Mouse (Mus musculus): ENCODE measurements around the gene Srsf6. TPM values are rescaled to one million over a fixed set of nuclear protein-coding genes. Genes with fewer than 3 reads are reported as not detected.

The Srsf6 gene
- polyA plus RNA-seq, 1 experiment from 2014 or later: 305 TPM

- Histone ChIP-seq H3K4me1 (replicated peaks) (peaks cover 9% of the 10 kb centered on the region), H3K4me3 (replicated peaks) (peak overlapping the region; percentile 99), H3K9me3 (no peaks in the 10 kb centered on the region), H3K27ac (no peak overlapping the region), H3K27me3 (peaks cover 9% of the 10 kb centered on the region; the same call in 1 of the 2 replicates), H3K36me3 (peaks cover 50% of the 10 kb centered on the region), H3K4me2 (peak overlapping the region; percentile 79), H3K9ac (replicated peaks) (no peak overlapping the region; the same call in 1 of the 2 replicates)
- 50% methylated on average over 4 of the region's 4 CpGs for WGBS
- no peak for ATAC-seq (ENCODE audit: insufficient number of reproducible peaks, insufficient read depth, low FRiP score, low TSS enrichment, low read depth)
Measured at GRCm38 (mm10) chr2:162932706-162933105, 1.4 kb downstream of the Srsf6 start.

- peaks cover 66% of the 10 kb centered on the region for H3K36me3 ChIP-seq
- H3K4me2 ChIP-seq: no peak overlapping the region
- H3K4me3 ChIP-seq (replicated peaks): no peak overlapping the region
- H3K9ac ChIP-seq (replicated peaks): no peak overlapping the region
- 92% methylated on average over 19 of the region's 19 CpGs for WGBS
- H3K9me3 ChIP-seq: no peaks in the 10 kb centered on the region
- no peak for ATAC-seq (ENCODE audit: insufficient number of reproducible peaks, insufficient read depth, low FRiP score, low TSS enrichment, low read depth)
- no peak overlapping the region for H3K27ac ChIP-seq
- H3K4me1 ChIP-seq (replicated peaks): peaks cover 9% of the 10 kb centered on the region
- peaks cover 5% of the 10 kb centered on the region; the same call in 1 of the 2 replicates for H3K27me3 ChIP-seq
Measured at GRCm38 (mm10) chr2:162934421-162934820, 3.1 kb downstream of the Srsf6 start.

- Histone ChIP-seq H3K27me3 (0 out of 2 replicates have a peak, but pooled peaks cover 2% of the 10 kb centered on the region), H3K4me2 (no peak overlapping the region), H3K9ac (replicated peaks) (no peak overlapping the region), H3K4me3 (replicated peaks) (no peak overlapping the region), H3K27ac (no peak overlapping the region), H3K36me3 (peaks cover 79% of the 10 kb centered on the region), H3K9me3 (no peaks in the 10 kb centered on the region), H3K4me1 (replicated peaks) (peaks cover 9% of the 10 kb centered on the region)
- ATAC-seq (ENCODE audit: insufficient number of reproducible peaks, insufficient read depth, low FRiP score, low TSS enrichment, low read depth): no peak
- 96% methylated on average over 3 of the region's 3 CpGs for WGBS
Measured at GRCm38 (mm10) chr2:162935700-162936099, 4.4 kb downstream of the Srsf6 start.

GRCm38 (mm10) chr2:162939562-162939961 is 8.2 kb downstream of the Srsf6 start:
- no peak overlapping the region for H3K4me2 ChIP-seq
- 79% methylated on average over 1 of the region's 1 CpGs for WGBS
- H3K9me3 ChIP-seq: no peaks in the 10 kb centered on the region
- H3K4me1 ChIP-seq (replicated peaks): peaks cover 17% of the 10 kb centered on the region
- no peak overlapping the region for H3K4me3 ChIP-seq (replicated peaks)
- peaks cover 24% of the 10 kb centered on the region for H3K27me3 ChIP-seq
- H3K36me3 ChIP-seq: peaks cover 61% of the 10 kb centered on the region
- H3K9ac ChIP-seq (replicated peaks): no peak overlapping the region
- H3K27ac ChIP-seq: no peak overlapping the region
- no peak for ATAC-seq (ENCODE audit: insufficient number of reproducible peaks, insufficient read depth, low FRiP score, low TSS enrichment, low read depth)

GRCm38 (mm10) chr2:162943148-162943846 is 12.0 kb downstream of the Srsf6 start, which contains the start of gene L3mbtl1:
L3mbtl1 (plus strand) TSS chr2:162943472.
- ATAC-seq (ENCODE audit: insufficient number of reproducible peaks, insufficient read depth, low FRiP score, low TSS enrichment, low read depth): peak; percentile 66; the same call in 1 of the 2 replicates
- under 1% methylated on average over 40 of the region's 40 CpGs for WGBS
- no peak within 1 kb of the TSS; the same call in 1 of the 2 replicates for H3K27ac ChIP-seq
- peak within 1 kb of the TSS; percentile 97 for H3K4me2 ChIP-seq
- peaks cover 2% of the 10 kb centered on the region; the same call in 1 of the 2 replicates for H3K9me3 ChIP-seq
- H3K9ac ChIP-seq (replicated peaks): peak within 1 kb of the TSS; percentile 54
- H3K4me1 ChIP-seq (replicated peaks): peaks cover 22% of the 10 kb centered on the region
- peak within 1 kb of the TSS; percentile 59 for H3K4me3 ChIP-seq (replicated peaks)
- H3K36me3 ChIP-seq: peaks cover 25% of the 10 kb centered on the region
- H3K27me3 ChIP-seq: peaks cover 29% of the 10 kb centered on the region

GRCm38 (mm10) chr2:162943931-162944330 is 12.6 kb downstream of the Srsf6 start:
- Histone ChIP-seq H3K27ac (no peak overlapping the region), H3K36me3 (peaks cover 19% of the 10 kb centered on the region), H3K4me3 (replicated peaks) (peak overlapping the region; percentile 59), H3K9me3 (peaks cover 2% of the 10 kb centered on the region; the same call in 1 of the 2 replicates), H3K4me2 (peak overlapping the region; percentile 97), H3K9ac (replicated peaks) (no peak overlapping the region), H3K27me3 (peaks cover 33% of the 10 kb centered on the region), H3K4me1 (replicated peaks) (peaks cover 22% of the 10 kb centered on the region)
- no peak for ATAC-seq (ENCODE audit: insufficient number of reproducible peaks, insufficient read depth, low FRiP score, low TSS enrichment, low read depth)
- WGBS: 5% methylated on average over 11 of the region's 11 CpGs

GRCm38 (mm10) chr2:162946964-162947363 is 15.6 kb downstream of the Srsf6 start:
- no peaks in the 10 kb centered on the region for H3K36me3 ChIP-seq
- H3K9ac ChIP-seq (replicated peaks): no peak overlapping the region
- ATAC-seq (ENCODE audit: insufficient number of reproducible peaks, insufficient read depth, low FRiP score, low TSS enrichment, low read depth): no peak
- no peak overlapping the region for H3K27ac ChIP-seq
- 85% methylated on average over 5 of the region's 5 CpGs for WGBS
- peaks cover 23% of the 10 kb centered on the region for H3K27me3 ChIP-seq
- H3K9me3 ChIP-seq: peaks cover 2% of the 10 kb centered on the region; the same call in 1 of the 2 replicates
- peaks cover 20% of the 10 kb centered on the region for H3K4me1 ChIP-seq (replicated peaks)
- H3K4me2 ChIP-seq: no peak overlapping the region
- H3K4me3 ChIP-seq (replicated peaks): no peak overlapping the region

- peak overlapping the region; percentile 21 for H3K4me3 ChIP-seq (replicated peaks)
- WGBS: 42% methylated on average over 15 of the region's 15 CpGs
- H3K9me3 ChIP-seq: peaks cover 2% of the 10 kb centered on the region; the same call in 1 of the 2 replicates
- H3K36me3 ChIP-seq: no peaks in the 10 kb centered on the region
- no peak overlapping the region for H3K9ac ChIP-seq (replicated peaks)
- peaks cover 23% of the 10 kb centered on the region for H3K27me3 ChIP-seq
- ATAC-seq (ENCODE audit: insufficient number of reproducible peaks, insufficient read depth, low FRiP score, low TSS enrichment, low read depth): no peak; the same call in 1 of the 2 replicates
- H3K4me2 ChIP-seq: peak overlapping the region; percentile 50
- H3K27ac ChIP-seq: no peak overlapping the region
- peaks cover 18% of the 10 kb centered on the region for H3K4me1 ChIP-seq (replicated peaks)
Measured at GRCm38 (mm10) chr2:162947736-162948135, 16.4 kb downstream of the Srsf6 start.

- ATAC-seq (ENCODE audit: insufficient number of reproducible peaks, insufficient read depth, low FRiP score, low TSS enrichment, low read depth): no peak
- H3K4me2 ChIP-seq: peak overlapping the region; percentile 50
- H3K9me3 ChIP-seq: peaks cover 2% of the 10 kb centered on the region; the same call in 1 of the 2 replicates
- H3K9ac ChIP-seq (replicated peaks): no peak overlapping the region
- peaks cover 22% of the 10 kb centered on the region for H3K27me3 ChIP-seq
- H3K4me1 ChIP-seq (replicated peaks): peaks cover 13% of the 10 kb centered on the region
- no peak overlapping the region for H3K27ac ChIP-seq
- no peaks in the 10 kb centered on the region for H3K36me3 ChIP-seq
- WGBS: 57% methylated on average over 14 of the region's 14 CpGs
- peak overlapping the region; percentile 21 for H3K4me3 ChIP-seq (replicated peaks)
Measured at GRCm38 (mm10) chr2:162948221-162948620, 16.9 kb downstream of the Srsf6 start.

- H3K36me3 ChIP-seq: no peaks in the 10 kb centered on the region
- no peak overlapping the region for H3K9ac ChIP-seq (replicated peaks)
- WGBS: 87% methylated on average over 2 of the region's 2 CpGs
- no peak overlapping the region for H3K4me3 ChIP-seq (replicated peaks)
- H3K9me3 ChIP-seq: no peaks in the 10 kb centered on the region
- no peak overlapping the region for H3K27ac ChIP-seq
- 0 out of 2 replicates have a peak, but pooled peaks cover 7% of the 10 kb centered on the region for H3K27me3 ChIP-seq
- no peak overlapping the region for H3K4me2 ChIP-seq
- no peak for ATAC-seq (ENCODE audit: insufficient number of reproducible peaks, insufficient read depth, low FRiP score, low TSS enrichment, low read depth)
- 0 out of 2 replicates have a peak, but pooled peaks cover 5% of the 10 kb centered on the region for H3K4me1 ChIP-seq (replicated peaks)
Measured at GRCm38 (mm10) chr2:162950776-162951175, 19.4 kb downstream of the Srsf6 start.

- H3K9me3 ChIP-seq: no peaks in the 10 kb centered on the region
- H3K36me3 ChIP-seq: no peaks in the 10 kb centered on the region
- ATAC-seq (ENCODE audit: insufficient number of reproducible peaks, insufficient read depth, low FRiP score, low TSS enrichment, low read depth): no peak
- H3K27ac ChIP-seq: no peak overlapping the region
- no peaks in the 10 kb centered on the region for H3K4me1 ChIP-seq (replicated peaks)
- no peaks in the 10 kb centered on the region for H3K27me3 ChIP-seq
- no peak overlapping the region for H3K9ac ChIP-seq (replicated peaks)
- no peak overlapping the region for H3K4me3 ChIP-seq (replicated peaks)
- 88% methylated on average over 2 of the region's 2 CpGs for WGBS
- no peak overlapping the region for H3K4me2 ChIP-seq
Measured at GRCm38 (mm10) chr2:162956843-162957242, 25.5 kb downstream of the Srsf6 start.
